Mouse (Mus musculus): ENCODE measurements around the gene Twf2. TPM values are rescaled to one million over a fixed set of nuclear protein-coding genes. Genes with fewer than 3 reads are reported as not detected.

The Twf2 gene
- polyA plus RNA-seq (2017; shearing (Covaris generic)): 357 TPM

GRCm38 (mm10) chr9:106202819-106203636 is at the start of gene Twf2:
Gene Twf2, plus strand, starts transcription at chr9:106203108.

GRCm38 (mm10) chr9:106158037-106158491 is 44.8 kb upstream of the Twf2 start, which contains the start of gene Glyctk:
Gene Glyctk, minus strand, starts transcription at chr9:106158138.

GRCm38 (mm10) chr9:106170556-106171345 is 32.2 kb upstream of the Twf2 start, which contains the start of gene Wdr82:
Gene Wdr82, plus strand, starts transcription at chr9:106170928.

GRCm38 (mm10) chr9:106199535-106200272 is 3.2 kb upstream of the Twf2 start, which contains the start of gene Ppm1m:
Gene Ppm1m, minus strand, starts transcription at chr9:106199746.

GRCm38 (mm10) chr9:106222261-106222851 is 19.4 kb downstream of the Twf2 start, which contains the start of gene Tlr9:
Gene Tlr9, plus strand, starts transcription at chr9:106222598.

Other genes with a start within 250 kb of the Twf2 start
- not detected for gene Col6a5, start 242.5 kb upstream of the Twf2 start, polyA plus RNA-seq (2017; shearing (Covaris generic))
- not detected for gene Col6a4, start 106.3 kb upstream of the Twf2 start, polyA plus RNA-seq (2017; shearing (Covaris generic))
- gene Glyctk, start 45.0 kb upstream of the Twf2 start, polyA plus RNA-seq (2017; shearing (Covaris generic)): 8.7 TPM
- gene Wdr82, start 32.2 kb upstream of the Twf2 start, polyA plus RNA-seq (2017; shearing (Covaris generic)): 36.4 TPM
- 10.6 TPM for gene Ppm1m, start 3.4 kb upstream of the Twf2 start, polyA plus RNA-seq (2017; shearing (Covaris generic))
- not detected for gene Tlr9, start 19.5 kb downstream of the Twf2 start, polyA plus RNA-seq (2017; shearing (Covaris generic))
- gene Alas1, start 45.5 kb downstream of the Twf2 start, polyA plus RNA-seq (2017; shearing (Covaris generic)): 59.4 TPM
- gene Poc1a, start 78.0 kb downstream of the Twf2 start, polyA plus RNA-seq (2017; shearing (Covaris generic)): 6.2 TPM
- gene Dusp7, start 165.5 kb downstream of the Twf2 start, polyA plus RNA-seq (2017; shearing (Covaris generic)): 10.4 TPM
- 892 TPM for gene Rpl29, start 226.3 kb downstream of the Twf2 start, polyA plus RNA-seq (2017; shearing (Covaris generic))
- gene Acy1, start 235.2 kb downstream of the Twf2 start, polyA plus RNA-seq (2017; shearing (Covaris generic)): 23.3 TPM
- gene Abhd14b, start 244.4 kb downstream of the Twf2 start, polyA plus RNA-seq (2017; shearing (Covaris generic)): 15.2 TPM
- gene Abhd14a, start 244.6 kb downstream of the Twf2 start, polyA plus RNA-seq (2017; shearing (Covaris generic)): 17.7 TPM

Measured in CD4-positive, CD25-positive, alpha-beta regulatory T cell, adult 9 weeks (primary cell).